In genomic region chr13:15714726-15715437, GRCm38 (mm10) we compare ENCODE assay signal across 9 mouse cellular contexts.
A peak's percentile ranks its signal among the peaks of the same experiment; 100 is the strongest.
DNase-seq lines count a peak whose midpoint lies in the region; ATAC-seq and TF ChIP-seq lines count a peak whose summit lies in the region.
"Had no signal": no experiment of that assay in that cellular context is flagged by ENCODE, and none has a peak within 500 bp of the region (broad histone marks: within the 10 kb centered on the region; RNA-seq: fewer than 3 reads in every experiment).

No protein-coding gene starts in this region.

- no peak overlapping the region for H3K4me2 ChIP-seq in heart, postnatal 0 days (ENCODE audit: low read depth, low read length)
- no peak overlapping the region for H3K4me2 ChIP-seq in heart, embryonic 11.5 days
- H3K4me2 ChIP-seq in kidney, embryonic 14.5 days (replicated peaks; ENCODE audit: low read depth, low read length), result no peak overlapping the region
- no peak overlapping the region for H3K4me2 ChIP-seq in limb, embryonic 14.5 days (replicated peaks; ENCODE audit: low read depth, low read length, severe bottlenecking)
- H3K4me2 ChIP-seq in neural tube, embryonic 13.5 days, result no peak overlapping the region
- H3K4me2 ChIP-seq: liver, embryonic 13.5 days had no signal

- DNase-seq in heart, postnatal 0 days (ENCODE audit: low spot score), result peak; percentile 62
- peak; percentile 14 for DNase-seq in adrenal gland, postnatal 25 days
- peak; percentile 28 for DNase-seq in forelimb bud, embryonic 11.5 days (ENCODE audit: low read depth, low spot score)
- peak; percentile 67 for DNase-seq in limb, embryonic 14.5 days (ENCODE audit: low spot score)
- DNase-seq in ovary, postnatal 36 days (ENCODE audit: low spot score), result no peak
- DNase-seq: liver, embryonic 13.5 days had no signal

- H3K27ac ChIP-seq in heart, postnatal 0 days (ENCODE audit: low read depth), result no peak overlapping the region
- no peak overlapping the region for H3K27ac ChIP-seq in heart, embryonic 11.5 days (ENCODE audit: low read depth, low read length)
- no peak overlapping the region for H3K27ac ChIP-seq in kidney, embryonic 14.5 days (ENCODE audit: low read depth, low read length)
- H3K27ac ChIP-seq in limb, embryonic 14.5 days (replicated peaks; ENCODE audit: low read depth, low read length), result 0 out of 2 replicates have a peak overlapping the region, but pooled peaks have one; percentile 23
- H3K27ac ChIP-seq in neural tube, embryonic 13.5 days (replicated peaks), result no peak overlapping the region
- H3K27ac ChIP-seq: liver, embryonic 13.5 days had no signal

- 46% methylated on average over 8 of the region's 8 CpGs for WGBS in heart, postnatal 0 days
- WGBS in heart, embryonic 11.5 days (ENCODE audit: insufficient replicate concordance), result 52% methylated on average over 8 of the region's 8 CpGs
- WGBS in kidney, embryonic 14.5 days, result 63% methylated on average over 8 of the region's 8 CpGs
- 34% methylated on average over 8 of the region's 8 CpGs for WGBS in limb, embryonic 14.5 days
- 17% methylated on average over 8 of the region's 8 CpGs for WGBS in neural tube, embryonic 13.5 days

- no peaks in the 10 kb centered on the region for H3K4me1 ChIP-seq in heart, postnatal 0 days (ENCODE audit: control insufficient read depth, insufficient read depth)
- H3K4me1 ChIP-seq in heart, embryonic 11.5 days (ENCODE audit: control insufficient read depth, insufficient read depth, low read length), result no peaks in the 10 kb centered on the region
- no peaks in the 10 kb centered on the region for H3K4me1 ChIP-seq in kidney, embryonic 14.5 days (ENCODE audit: control insufficient read depth, insufficient read depth, low read length)
- H3K4me1 ChIP-seq in limb, embryonic 14.5 days (ENCODE audit: control insufficient read depth, insufficient read depth, low read length), result 0 out of 2 replicates have a peak, but pooled peaks cover 2% of the 10 kb centered on the region
- peaks cover 9% of the 10 kb centered on the region; the same call in 1 of the 2 replicates for H3K4me1 ChIP-seq in neural tube, embryonic 13.5 days (replicated peaks)
- H3K4me1 ChIP-seq: liver, embryonic 13.5 days had no signal

- no peak overlapping the region for H3K4me3 ChIP-seq in heart, postnatal 0 days (ENCODE audit: low read depth, low read length)
- H3K4me3 ChIP-seq in heart, embryonic 11.5 days (ENCODE audit: low read depth, low read length), result no peak overlapping the region
- no peak overlapping the region for H3K4me3 ChIP-seq in kidney, embryonic 14.5 days (ENCODE audit: low read length)
- H3K4me3 ChIP-seq in limb, embryonic 14.5 days (replicated peaks; ENCODE audit: low read length), result no peak overlapping the region
- H3K4me3 ChIP-seq in neural tube, embryonic 13.5 days, result no peak overlapping the region
- H3K4me3 ChIP-seq: liver, embryonic 13.5 days had no signal

- no peak overlapping the region for H3K9ac ChIP-seq in heart, postnatal 0 days (replicated peaks; ENCODE audit: low read depth, low read length)
- H3K9ac ChIP-seq in heart, embryonic 11.5 days (ENCODE audit: low read depth, low read length), result no peak overlapping the region
- no peak overlapping the region for H3K9ac ChIP-seq in kidney, embryonic 14.5 days (ENCODE audit: low read depth, low read length)
- no peak overlapping the region for H3K9ac ChIP-seq in limb, embryonic 14.5 days (ENCODE audit: low read depth, low read length, severe bottlenecking)
- no peak overlapping the region for H3K9ac ChIP-seq in neural tube, embryonic 13.5 days
- H3K9ac ChIP-seq: liver, embryonic 13.5 days had no signal

- peak; percentile 76 for TF ChIP-seq CTCF in heart, postnatal 0 days (IDR thresholded peaks at IDR 0.05; ENCODE audit: low read depth)

- no peak; the same call in 1 of the 2 replicates for ATAC-seq in heart, postnatal 0 days (ENCODE audit: insufficient read depth, low read depth)
- no peak for ATAC-seq in heart, embryonic 11.5 days (replicated peaks; ENCODE audit: insufficient number of reproducible peaks, low FRiP score, low TSS enrichment)
- peak; percentile 57; the same call in 1 of the 2 replicates for ATAC-seq in kidney, embryonic 14.5 days (ENCODE audit: low FRiP score, low TSS enrichment)
- ATAC-seq in limb, embryonic 14.5 days (ENCODE audit: low FRiP score, low read depth), result peak; percentile 62
- ATAC-seq in neural tube, embryonic 13.5 days (ENCODE audit: low read depth), result peak; percentile 80

- no peak for TF ChIP-seq POLR2A in limb, embryonic 14.5 days (IDR thresholded peaks at IDR 0.05; ENCODE audit: borderline replicate concordance, extremely low read depth, insufficient read depth, insufficient read length)

- no peaks in the 10 kb centered on the region for H3K36me3 ChIP-seq in heart, postnatal 0 days (replicated peaks; ENCODE audit: control insufficient read depth, insufficient read depth, low read length)
- no peaks in the 10 kb centered on the region for H3K36me3 ChIP-seq in heart, embryonic 11.5 days (ENCODE audit: control insufficient read depth, insufficient read depth, low read length)
- H3K36me3 ChIP-seq in kidney, embryonic 14.5 days (ENCODE audit: control insufficient read depth, insufficient read depth, low read length), result peaks cover 7% of the 10 kb centered on the region; the same call in 1 of the 2 replicates
- peaks cover 48% of the 10 kb centered on the region for H3K36me3 ChIP-seq in limb, embryonic 14.5 days (ENCODE audit: control insufficient read depth, insufficient read depth, low read length)
- H3K36me3 ChIP-seq in neural tube, embryonic 13.5 days, result no peaks in the 10 kb centered on the region
- H3K36me3 ChIP-seq: liver, embryonic 13.5 days had no signal

- H3K9me3 ChIP-seq in heart, postnatal 0 days (replicated peaks; ENCODE audit: control insufficient read depth, low read length), result no peaks in the 10 kb centered on the region
- H3K9me3 ChIP-seq in heart, embryonic 11.5 days (replicated peaks; ENCODE audit: control insufficient read depth, low read length), result no peaks in the 10 kb centered on the region
- H3K9me3 ChIP-seq in kidney, embryonic 14.5 days (ENCODE audit: control insufficient read depth, low read length), result no peaks in the 10 kb centered on the region
- H3K9me3 ChIP-seq in limb, embryonic 14.5 days (ENCODE audit: control insufficient read depth, low read length), result no peaks in the 10 kb centered on the region
- H3K9me3 ChIP-seq in neural tube, embryonic 13.5 days, result no peaks in the 10 kb centered on the region
- H3K9me3 ChIP-seq: liver, embryonic 13.5 days had no signal

- 0 out of 2 replicates have a peak, but pooled peaks cover under 1% of the 10 kb centered on the region for H3K27me3 ChIP-seq in heart, postnatal 0 days (ENCODE audit: control insufficient read depth, insufficient read depth, low read length)
- H3K27me3 ChIP-seq in heart, embryonic 11.5 days (ENCODE audit: control insufficient read depth, insufficient read depth, low read length), result no peaks in the 10 kb centered on the region
- no peaks in the 10 kb centered on the region for H3K27me3 ChIP-seq in kidney, embryonic 14.5 days (ENCODE audit: control insufficient read depth, insufficient read depth, low read length)
- no peaks in the 10 kb centered on the region for H3K27me3 ChIP-seq in limb, embryonic 14.5 days (ENCODE audit: control insufficient read depth, insufficient read depth, low read length)
- no peaks in the 10 kb centered on the region for H3K27me3 ChIP-seq in neural tube, embryonic 13.5 days
- H3K27me3 ChIP-seq: liver, embryonic 13.5 days had no signal

- no peak for TF ChIP-seq EP300 in heart, postnatal 0 days (IDR thresholded peaks at IDR 0.05; ENCODE audit: low read depth)

Comparison
In these comparisons a context has a peak if more than half of its experiments do, and no peak if none do; other contexts are left out.
1. ATAC-seq: peak in kidney, embryonic 14.5 days (single experiment), limb, embryonic 14.5 days (single experiment) and neural tube, embryonic 13.5 days (single experiment); none in heart, postnatal 0 days (single experiment) and heart, embryonic 11.5 days (single experiment).